Mouse (Mus musculus) heart, postnatal 0 days (tissue): ENCODE results near the gene Scel.

Source experiments
- CTCF ChIP-seq: IDR thresholded peaks from 2 replicates; pipeline ENCODE4 v1.5.1; 2016; ENCODE audit warnings: antibody characterized with exemption, control low read depth, low read depth
- EP300 ChIP-seq: IDR thresholded peaks from 2 replicates; pipeline ENCODE4 v1.6.1; 2016; ENCODE audit warnings: antibody characterized with exemption, low read depth

- TF ChIP-seq EP300 (no peak), CTCF (no peak)
These were observed 2.3 kb downstream of the Scel start for GRCm38 (mm10) chr14:103515419-103515818.
